15 mouse cellular contexts compared by ENCODE assay signal in the genomic region with DNA sequence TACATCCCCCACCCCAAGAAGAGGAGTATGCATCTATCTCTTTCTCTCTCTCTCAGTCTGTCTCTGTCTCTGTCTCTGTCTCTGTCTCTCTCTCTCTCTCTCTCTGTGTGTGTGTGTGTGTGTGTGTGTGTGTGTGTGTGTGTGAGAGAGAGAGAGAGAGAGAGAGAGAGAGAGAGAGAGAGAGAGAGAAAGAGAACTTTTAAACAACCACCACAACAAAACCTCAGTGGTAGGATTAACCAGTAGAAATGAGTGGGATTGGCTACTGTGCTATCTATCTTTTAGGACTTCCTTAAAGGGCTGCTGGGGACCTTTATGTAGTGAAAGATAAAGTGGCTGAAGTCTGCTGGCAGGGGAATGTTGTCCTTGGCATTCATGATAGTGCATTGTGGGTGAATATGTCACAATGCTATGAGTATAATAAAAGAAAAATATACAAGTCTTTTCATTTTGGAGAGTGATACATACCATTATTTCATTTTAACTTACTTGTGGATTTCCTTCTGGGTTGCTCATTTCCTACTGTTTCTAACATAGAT. TPM values are rescaled to one million over a fixed set of nuclear protein-coding genes. Genes with fewer than 3 reads are reported as not detected.
DNase-seq lines count a peak whose midpoint lies in the region; ATAC-seq and TF ChIP-seq lines count a peak whose summit lies in the region.
"Had no signal": no experiment of that assay in that cellular context is flagged by ENCODE, and none has a peak within 500 bp of the region (broad histone marks: within the 10 kb centered on the region; RNA-seq: fewer than 3 reads in every experiment).

No protein-coding gene starts in this region.

- H3K4me3 ChIP-seq in C2C12 (ENCODE audit: insufficient read depth, poor library complexity, severe bottlenecking), result no peak overlapping the region
- no peak overlapping the region for H3K4me3 ChIP-seq in liver, embryonic 11.5 days (ENCODE audit: low read depth, low read length)
- H3K4me3 ChIP-seq: embryonic facial prominence, embryonic 10.5 days; forebrain, embryonic 15.5 days had no signal

- ATAC-seq in liver, embryonic 11.5 days (replicated peaks; ENCODE audit: low FRiP score), result peak; percentile 85
- ATAC-seq: forebrain, embryonic 15.5 days had no signal

- no peak overlapping the region for H3ac ChIP-seq in C2C12 (ENCODE audit: control insufficient read depth, insufficient read length, low read depth)

- H3K36me3 ChIP-seq in C2C12 (ENCODE audit: control insufficient read depth, insufficient read depth), result peaks cover 8% of the 10 kb centered on the region
- H3K36me3 ChIP-seq in liver, embryonic 11.5 days (ENCODE audit: control insufficient read depth, insufficient read depth, low read length), result no peaks in the 10 kb centered on the region
- H3K36me3 ChIP-seq: embryonic facial prominence, embryonic 10.5 days; forebrain, embryonic 15.5 days had no signal

- peaks cover 81% of the 10 kb centered on the region for H3K4me1 ChIP-seq in liver, embryonic 11.5 days (replicated peaks; ENCODE audit: control insufficient read depth, insufficient read depth, low read length)

- H3K27ac ChIP-seq in liver, embryonic 11.5 days (ENCODE audit: low read depth, low read length), result no peak overlapping the region
- H3K27ac ChIP-seq: embryonic facial prominence, embryonic 10.5 days had no signal

- no peaks in the 10 kb centered on the region for H3K9me3 ChIP-seq in liver, embryonic 11.5 days (ENCODE audit: control insufficient read depth, low read length)
- H3K9me3 ChIP-seq: embryonic facial prominence, embryonic 10.5 days; forebrain, embryonic 15.5 days had no signal

- intact Hi-C loops in left cerebral cortex, postnatal 10 days (cut with DNase I), result no loop called here

- no peak overlapping the region for H3K9ac ChIP-seq in liver, embryonic 11.5 days (ENCODE audit: low read depth, low read length)
- H3K9ac ChIP-seq: forebrain, embryonic 15.5 days had no signal

- no peak for TF ChIP-seq CTCF in C2C12 (IDR thresholded peaks at IDR 0.05; ENCODE audit: control insufficient read depth, insufficient read depth, insufficient read length)

- peak overlapping the region; percentile 46 for H3K4me2 ChIP-seq in liver, embryonic 11.5 days
- H3K4me2 ChIP-seq: forebrain, embryonic 15.5 days had no signal

- H3K79me3 ChIP-seq in C2C12 (ENCODE audit: low read depth), result peaks cover 70% of the 10 kb centered on the region

- no peaks in the 10 kb centered on the region for H3K27me3 ChIP-seq in C2C12 (ENCODE audit: control insufficient read depth, insufficient read depth, insufficient read length)
- no peaks in the 10 kb centered on the region for H3K27me3 ChIP-seq in liver, embryonic 11.5 days (replicated peaks; ENCODE audit: control insufficient read depth, insufficient read depth, low read length)
- H3K27me3 ChIP-seq: forebrain, embryonic 15.5 days had no signal

- peaks cover 98% of the 10 kb centered on the region for H3K79me2 ChIP-seq in C2C12 (ENCODE audit: control insufficient read depth, insufficient read depth)

- DNase-seq in adrenal gland, adult (ENCODE audit: inconsistent age in 2 of 2, low spot score in 1 of 2), result peak; percentile 45 to 83
- no peak for DNase-seq in adrenal gland, postnatal 4 days (ENCODE audit: low spot score in 2 of 2)
- DNase-seq in kidney, postnatal 10 days, result peak; percentile 37
- no peak for DNase-seq in kidney, adult 8-10 months
- no peak for DNase-seq in liver, embryonic 11.5 days (ENCODE audit: low spot score)
- DNase-seq in left cerebral cortex, postnatal 10 days (ENCODE audit: extremely low spot score in 1 of 2, low spot score in 2 of 2), result no peak
- DNase-seq in B cell, adult 2 months, result no peak
- DNase-seq: cerebellum, adult 8-10 months; gastrocnemius, postnatal 10 days; heart, postnatal 10 days; lung, postnatal 36 days had no signal

TF ChIP-seq in C2C12, 6 proteins besides CTCF, POLR2A, EP300 and RAD21:
- TF ChIP-seq MYOD1 (IDR thresholded peaks at IDR 0.05; ENCODE audit: control insufficient read depth, insufficient read length, low read depth) (no peak), CEBPB (IDR thresholded peaks at IDR 0.05; ENCODE audit: low read depth) (peak; percentile 64)

RNA-seq across cellular contexts. Expression of a gene that starts 27.5 kb away (rescaled TPM):
- total RNA-seq in adrenal gland, postnatal 4 days (2021), result 10 to 100 TPM; 48.4 to 51.0 TPM
- polyA plus RNA-seq in C2C12 (2012; fragmentation: generic; extraction: Trizol), result 20.9 TPM
- 21.5 and 21.7 TPM in 2 replicates for polyA plus RNA-seq in liver, embryonic 11.5 days (2014; fragmentation: Nextera tagmentation; extraction: Ambion mirVana)
- 10 to 100 TPM; 23.8 to 24.0 TPM for total RNA-seq in left cerebral cortex, postnatal 10 days (2021)

RNA-seq across cellular contexts. Expression of a gene that starts 57.3 kb away (rescaled TPM):
- total RNA-seq in adrenal gland, postnatal 4 days (2021), result under 1 TPM; 0.20 to 0.28 TPM
- not detected for polyA plus RNA-seq in C2C12 (2012; fragmentation: generic; extraction: Trizol)
- polyA plus RNA-seq in liver, embryonic 11.5 days (2014; fragmentation: Nextera tagmentation; extraction: Ambion mirVana), result not detected in 2 replicates
- 10 to 100 TPM; 18.6 to 18.8 TPM for total RNA-seq in left cerebral cortex, postnatal 10 days (2021)
- polyA plus RNA-seq: thymus, postnatal 0 days had no signal

Comparison
In these comparisons a context has a peak if more than half of its experiments do, and no peak if none do; other contexts are left out.
1. DNase-seq: peak in adrenal gland, adult (2 of 2) and kidney, postnatal 10 days (single experiment); none in adrenal gland, postnatal 4 days (0 of 2), kidney, adult 8-10 months (0 of 2), liver, embryonic 11.5 days (single experiment), left cerebral cortex, postnatal 10 days (0 of 2) and B cell, adult 2 months (0 of 2).
2. RNA of a gene that starts 57.3 kb away (total RNA-seq): 18.6 to 18.8 TPM in left cerebral cortex, postnatal 10 days; 0.20 to 0.28 TPM in adrenal gland, postnatal 4 days; every median in the first group is over 10 times any median in the second.